Mouse (Mus musculus): ENCODE data around the gene Gga2.

DNA sequence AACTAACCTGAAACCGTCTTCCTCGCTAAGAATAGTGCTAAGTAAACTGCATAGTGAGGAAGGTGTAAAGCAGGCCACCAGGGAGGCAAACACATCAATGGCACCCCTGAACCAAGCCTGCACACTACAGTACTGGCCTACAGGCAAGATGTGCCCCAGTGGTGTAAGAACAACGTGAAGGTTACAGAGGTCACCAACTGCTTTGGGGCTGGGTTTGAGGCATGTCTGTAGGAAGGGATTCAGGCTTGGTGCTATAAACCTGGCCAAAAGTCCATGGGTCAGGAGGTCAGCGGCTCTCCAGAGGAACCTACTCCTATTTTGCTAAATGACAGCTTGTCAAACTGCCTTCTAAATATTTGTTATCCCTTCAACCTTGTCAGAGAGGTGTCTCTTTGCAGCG, 35.6 kb upstream of the Gga2 start:
- TF ChIP-seq EP300 (IDR thresholded peaks at IDR 0.05; ENCODE audit: low read depth) (no peak), CTCF (IDR thresholded peaks at IDR 0.05; ENCODE audit: low read depth) (no peak)

Data from liver, postnatal 0 days (tissue).